Mouse (Mus musculus) embryo, embryonic 10 days (tissue): Measurements from ENCODE around the gene Zfp800.

ENCODE experiments used
- DNase-seq: peaks from one replicate; pipeline ENCODE4 v3.0.0-alpha.2; 2015; ENCODE audit warnings: low spot score

Gene Zfp800

GRCm38 (mm10) chr6:28309692-28310091 lies 88.1 kb downstream of the Zfp800 start:
- DNase-seq: peak; percentile 15

- no peak for DNase-seq
These were observed 88.9 kb downstream of the Zfp800 start for GRCm38 (mm10) chr6:28308929-28309328.

GRCm38 (mm10) chr6:28306702-28307101 lies 91.1 kb downstream of the Zfp800 start:
- DNase-seq: no peak

- no peak for DNase-seq
These were observed 101.5 kb downstream of the Zfp800 start for GRCm38 (mm10) chr6:28296306-28296705.

GRCm38 (mm10) chr6:28295581-28295980 lies 102.2 kb downstream of the Zfp800 start:
- no peak for DNase-seq

- no peak for DNase-seq
These were observed 105.0 kb downstream of the Zfp800 start for GRCm38 (mm10) chr6:28292810-28293209.

- no peak for DNase-seq
These were observed 117.9 kb downstream of the Zfp800 start for GRCm38 (mm10) chr6:28279886-28280285.

- DNase-seq: peak; percentile 65
These were observed 135.6 kb downstream of the Zfp800 start for GRCm38 (mm10) chr6:28262198-28262621.

- DNase-seq: peak; percentile 89
These were observed 136.3 kb downstream of the Zfp800 start for GRCm38 (mm10) chr6:28261307-28262197.

GRCm38 (mm10) chr6:28260425-28261191 lies 137.2 kb downstream of the Zfp800 start:
- peak; percentile 47 for DNase-seq

GRCm38 (mm10) chr6:28259750-28260149 lies 138.1 kb downstream of the Zfp800 start:
- DNase-seq: no peak

GRCm38 (mm10) chr6:28258440-28258839 lies 139.4 kb downstream of the Zfp800 start:
- no peak for DNase-seq

GRCm38 (mm10) chr6:28257772-28258171 lies 140.0 kb downstream of the Zfp800 start:
- no peak for DNase-seq

- no peak for DNase-seq
These were observed 145.0 kb downstream of the Zfp800 start for GRCm38 (mm10) chr6:28252790-28253189.

- no peak for DNase-seq
These were observed 149.6 kb downstream of the Zfp800 start for GRCm38 (mm10) chr6:28248211-28248610.

GRCm38 (mm10) chr6:28232618-28233361 lies 165.0 kb downstream of the Zfp800 start:
- no peak for DNase-seq

GRCm38 (mm10) chr6:28228085-28228484 lies 169.7 kb downstream of the Zfp800 start:
- DNase-seq: no peak

- DNase-seq: no peak
These were observed 176.8 kb downstream of the Zfp800 start for GRCm38 (mm10) chr6:28221017-28221416.

GRCm38 (mm10) chr6:28218386-28218785 lies 179.4 kb downstream of the Zfp800 start:
- DNase-seq: no peak

GRCm38 (mm10) chr6:28215268-28215954 lies 182.4 kb downstream of the Zfp800 start:
- peak; percentile 74 for DNase-seq

GRCm38 (mm10) chr6:28214658-28215267 lies 183.0 kb downstream of the Zfp800 start:
- peak; percentile 6 for DNase-seq
